Mouse (Mus musculus) cerebellum, adult 2 months (tissue): ENCODE measurements at regions not wholly inside any gene's neighbourhood (a gene's known extent, or its start where the extent isn't known, plus 50 kb on each side); places are given as distances from the start of the nearest gene placed in this dataset.

Experiments
- CTCF ChIP-seq: fragments of 200-500 bp; IDR thresholded peaks from 2 replicates; pipeline ENCODE4 v1.5.1; 2011; ENCODE audit warnings: low read depth, mild to moderate bottlenecking, control low read depth, low read length, moderate library complexity, borderline replicate concordance; ENCODE audit not compliant: insufficient read depth
- POLR2A ChIP-seq: fragments of 200-500 bp; IDR thresholded peaks from 2 replicates; pipeline ENCODE4 v1.6.1; 2011; ENCODE audit warnings: low read length, control low read depth, borderline replicate concordance; ENCODE audit not compliant: insufficient read depth

- no peak for TF ChIP-seq POLR2A
- no peak for TF ChIP-seq CTCF
Measured at GRCm38 (mm10) chr12:11608733-11609132, 152.9 kb downstream of the Rad51ap2 start.
